Mouse (Mus musculus) brain, embryonic 18.5 days (tissue): ENCODE measurements at regions not wholly inside any gene's neighbourhood (a gene's known extent, or its start where the extent isn't known, plus 50 kb on each side); places are given as distances from the start of the nearest gene placed in this dataset.

Experiments
- DNase-seq: peaks from one replicate; pipeline ENCODE4 v3.0.0-alpha.2; 2012; ENCODE audit warnings: low read depth, low spot score

- no peak for DNase-seq
These were observed 94.8 kb upstream of the Podxl start for GRCm38 (mm10) chr6:31658447-31659199.

GRCm38 (mm10) chr6:31650791-31651476, 87.2 kb upstream of the Podxl start:
- no peak for DNase-seq

GRCm38 (mm10) chr6:31645261-31645660, 81.5 kb upstream of the Podxl start:
- no peak for DNase-seq

DNA sequence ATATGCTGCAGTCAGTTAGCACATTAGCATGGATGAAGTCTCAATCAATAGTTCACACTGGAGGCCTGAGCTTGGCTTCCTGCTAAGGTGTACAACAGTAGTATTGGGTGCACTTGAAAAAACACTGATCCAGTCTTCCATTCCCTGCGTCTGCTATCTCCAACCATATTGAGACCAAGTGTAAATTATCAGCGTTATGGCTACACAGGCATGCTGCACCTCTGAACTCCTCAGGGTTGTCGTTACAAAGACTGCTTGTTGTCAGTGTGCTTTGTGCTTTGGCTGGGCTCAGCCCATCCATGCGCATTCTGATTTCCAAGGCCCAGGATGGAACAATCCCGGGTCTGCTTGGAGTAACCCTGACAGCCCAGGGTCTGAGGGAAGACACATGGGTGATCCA, 80.7 kb upstream of the Podxl start:
- no peak for DNase-seq

DNA sequence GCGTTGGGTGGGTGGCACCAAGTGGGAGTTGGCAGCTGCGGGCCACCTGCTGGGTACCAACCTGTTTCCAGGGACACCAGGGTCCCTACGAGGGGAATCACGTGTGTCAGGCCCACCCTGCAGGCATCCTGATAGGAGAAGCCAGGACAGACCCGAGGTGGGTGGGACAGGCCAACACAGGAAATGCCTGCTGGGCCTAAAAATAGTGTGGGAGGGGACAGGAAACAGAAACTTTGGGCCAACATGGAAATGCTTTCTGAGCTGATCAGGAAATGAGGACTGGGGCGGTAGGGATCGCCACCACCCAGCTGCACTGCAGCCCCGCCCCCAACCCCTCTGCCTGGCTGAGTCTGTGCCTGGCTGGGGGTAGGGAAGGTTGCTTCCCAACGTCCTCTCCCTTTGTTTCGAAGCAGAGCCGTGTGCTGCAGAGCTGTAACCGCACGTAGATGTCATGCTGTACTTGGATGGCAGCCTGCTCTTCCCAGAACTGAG, 78.7 kb upstream of the Podxl start:
- DNase-seq, result no peak

DNA sequence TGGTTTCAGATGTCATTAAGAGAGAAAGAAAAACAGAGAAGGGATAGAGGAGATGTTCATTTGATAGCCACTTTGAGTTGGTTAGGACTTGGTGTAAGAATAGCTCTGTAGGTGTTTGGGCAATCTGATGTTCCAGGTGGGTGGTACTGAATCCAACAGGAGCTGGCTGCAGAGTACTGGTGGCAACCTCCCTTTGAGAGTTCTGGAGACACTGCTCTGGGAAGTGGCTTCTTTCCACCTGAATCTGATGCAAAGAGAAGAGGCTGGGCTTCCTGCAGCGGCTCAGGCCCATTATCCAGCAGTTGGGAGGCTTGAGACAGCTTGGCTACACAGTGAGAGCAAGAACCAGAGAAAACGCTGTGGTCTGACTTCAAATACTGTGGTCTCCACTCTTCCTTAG, 77.0 kb upstream of the Podxl start:
- DNase-seq, result no peak

DNA sequence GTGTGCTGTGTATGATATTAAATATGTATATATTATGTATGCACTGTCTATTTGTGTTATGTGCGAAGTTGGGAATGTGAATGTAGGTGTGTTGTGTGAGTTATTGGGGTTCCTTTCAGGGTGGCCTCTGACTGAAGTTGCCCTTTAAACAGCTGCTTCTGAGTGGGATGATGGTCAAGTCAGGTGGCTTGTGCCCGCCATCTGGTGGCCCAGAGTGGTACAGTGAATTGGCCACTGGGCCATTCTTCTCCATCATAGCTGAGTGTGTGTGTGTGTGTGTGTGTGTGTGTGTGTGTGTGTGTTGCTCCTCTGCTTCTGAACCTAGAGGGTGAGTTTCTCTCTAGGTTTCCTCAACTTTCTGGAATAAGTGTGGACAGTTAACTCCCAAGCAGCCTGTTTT, 75.7 kb upstream of the Podxl start:
- no peak for DNase-seq

DNA sequence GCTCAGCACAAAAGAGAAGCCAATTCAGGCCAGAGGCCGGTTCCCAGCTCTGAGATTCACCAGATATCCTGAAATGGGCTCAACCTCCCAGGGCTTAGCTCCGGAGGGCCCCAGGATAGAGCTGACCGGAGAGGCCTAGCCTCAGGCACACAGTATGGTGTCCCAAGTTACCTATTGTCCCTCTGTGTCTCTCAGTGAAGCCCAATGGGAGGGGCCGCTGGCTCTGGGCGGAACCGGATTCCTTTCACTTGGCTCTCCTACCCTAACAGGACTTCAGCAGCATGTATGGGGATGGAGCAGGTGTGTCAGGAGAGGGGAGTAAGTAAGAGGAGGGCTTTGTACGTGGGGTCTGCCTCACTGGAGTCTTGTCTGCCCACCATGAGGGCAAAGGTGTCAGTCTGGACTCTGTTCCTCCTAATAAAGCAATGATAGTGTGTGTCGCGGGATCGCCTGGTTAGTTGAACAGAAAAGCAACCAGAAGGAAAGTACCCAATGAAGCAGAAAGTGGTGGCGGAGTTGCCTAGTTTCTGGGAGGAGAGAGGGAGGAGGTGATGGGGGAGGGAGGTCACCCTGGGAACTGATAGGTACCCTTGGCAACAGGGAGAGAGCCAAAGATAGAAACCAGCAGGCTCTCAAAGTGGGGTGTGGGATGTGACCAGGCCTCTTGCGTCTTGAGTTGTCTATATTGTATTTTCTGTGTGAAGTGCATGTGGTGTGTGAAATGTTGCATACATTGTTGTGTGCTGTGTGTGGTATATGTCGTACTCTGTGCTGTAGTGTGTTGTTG, 74.8 kb upstream of the Podxl start:
- no peak for DNase-seq

- no peak for DNase-seq
These were observed 73.7 kb upstream of the Podxl start for GRCm38 (mm10) chr6:31637371-31638052.

- DNase-seq, result no peak
These were observed 73.2 kb upstream of the Podxl start for GRCm38 (mm10) chr6:31636954-31637353.

- no peak for DNase-seq
These were observed 68.7 kb upstream of the Podxl start for GRCm38 (mm10) chr6:31632485-31632884.

DNA sequence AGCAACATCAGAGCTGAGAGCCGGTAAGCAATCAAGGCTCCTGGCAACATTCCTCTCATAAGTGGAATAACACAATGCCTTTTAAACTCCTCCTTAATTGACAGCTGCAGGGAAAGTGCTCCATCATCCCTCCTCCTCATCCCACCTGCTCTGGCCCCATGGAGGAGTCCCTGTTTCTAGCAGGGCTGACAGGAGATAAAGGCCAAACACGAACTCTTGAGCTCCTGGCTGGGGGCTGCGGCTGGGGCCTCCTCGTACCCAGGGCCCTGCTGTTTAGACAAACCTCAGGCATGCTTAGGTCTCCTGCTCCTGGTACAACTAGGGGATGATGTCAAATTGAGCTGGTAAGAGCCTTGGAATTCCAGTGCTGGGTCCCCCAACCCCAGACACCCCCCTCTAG, 66.2 kb upstream of the Podxl start:
- DNase-seq, result no peak

GRCm38 (mm10) chr6:31627912-31628311, 64.1 kb upstream of the Podxl start:
- DNase-seq, result no peak

- no peak for DNase-seq
These were observed 61.3 kb upstream of the Podxl start for GRCm38 (mm10) chr6:31625055-31625454.

DNA sequence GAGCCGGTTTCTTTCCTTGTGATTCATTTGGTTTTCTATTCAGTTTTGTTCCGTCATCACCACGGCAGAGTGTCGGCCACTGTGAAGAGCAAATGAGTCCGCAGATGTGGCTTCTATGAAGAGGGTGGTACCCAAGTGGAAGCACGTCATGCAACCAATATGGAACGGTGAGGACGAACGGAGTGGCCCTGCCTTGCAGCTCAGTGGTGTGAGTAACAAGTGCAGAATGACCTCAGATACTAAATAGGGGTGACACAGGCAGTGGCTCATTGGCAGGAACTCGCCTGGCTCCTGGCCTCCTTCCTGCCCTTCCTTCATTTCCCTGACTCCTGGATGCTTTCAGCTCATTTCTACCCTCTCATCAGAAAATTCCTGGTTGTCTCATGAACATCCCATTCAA, 60.6 kb upstream of the Podxl start:
- no peak for DNase-seq

GRCm38 (mm10) chr6:31621023-31621422, 57.2 kb upstream of the Podxl start:
- DNase-seq, result no peak

DNA sequence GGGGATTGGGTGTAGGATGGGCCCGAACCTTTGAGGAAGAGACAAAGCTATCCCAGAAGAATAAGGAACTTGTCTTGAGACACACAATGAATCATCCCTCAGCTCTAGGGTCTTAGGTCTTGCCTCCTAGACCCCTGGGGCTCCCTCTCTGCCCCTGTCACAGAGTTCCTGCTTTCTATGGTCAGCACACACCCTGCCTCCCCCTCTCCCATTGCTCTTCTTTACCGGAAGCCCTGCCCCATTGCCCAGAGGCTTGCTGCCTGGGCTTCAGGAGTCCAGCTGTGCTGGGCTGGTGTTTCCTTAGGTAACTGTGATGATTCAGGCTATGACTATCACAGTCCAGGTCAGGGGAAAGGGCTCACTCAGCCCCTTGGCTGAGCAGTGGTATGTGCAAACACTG, 55.1 kb upstream of the Podxl start:
- DNase-seq, result no peak

- no peak for DNase-seq
These were observed 53.6 kb upstream of the Podxl start for GRCm38 (mm10) chr6:31617341-31617740.

- no peak for DNase-seq
These were observed 51.7 kb upstream of the Podxl start for GRCm38 (mm10) chr6:31615426-31615970.

- DNase-seq, result no peak
These were observed 50.8 kb upstream of the Podxl start for GRCm38 (mm10) chr6:31614563-31614962.

DNA sequence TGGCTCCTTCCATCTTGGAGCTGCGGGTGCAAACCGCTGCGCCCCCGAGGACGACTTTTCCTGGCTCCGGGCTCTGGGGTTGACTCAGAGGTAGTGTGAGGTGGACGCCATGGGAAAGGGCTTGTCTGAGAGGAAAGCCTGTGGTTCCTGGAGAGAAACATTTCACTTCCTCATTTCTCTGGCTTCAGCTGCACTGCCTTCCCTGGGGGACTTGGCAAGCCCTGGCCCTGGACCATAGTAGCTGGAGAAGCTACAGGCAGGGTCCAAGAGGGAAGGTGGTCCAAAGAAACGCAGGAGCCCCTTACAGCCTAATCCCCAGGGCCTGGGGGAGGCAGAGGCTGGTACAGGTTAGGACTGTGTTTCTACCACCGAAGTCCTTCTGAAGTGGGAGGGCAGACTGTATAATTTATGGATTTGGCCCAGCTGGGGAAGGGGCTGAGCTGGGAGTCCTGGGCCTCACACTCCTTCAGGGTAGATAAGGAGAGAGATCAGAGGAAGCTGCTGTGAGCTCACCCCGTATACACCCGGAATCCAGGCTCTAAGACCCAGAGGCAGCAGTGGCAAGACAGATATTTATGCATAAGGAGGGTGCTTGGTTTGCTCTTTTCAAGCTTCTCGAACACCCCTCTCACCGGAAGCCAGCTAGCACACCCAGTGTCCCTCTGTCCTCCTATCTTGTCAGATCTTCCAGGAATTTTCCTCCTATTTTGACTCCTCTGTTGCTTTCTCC, 50.0 kb upstream of the Podxl start:
- DNase-seq, result no peak
